Mouse (Mus musculus): ENCODE results near the gene Lgals3bp.

DNA sequence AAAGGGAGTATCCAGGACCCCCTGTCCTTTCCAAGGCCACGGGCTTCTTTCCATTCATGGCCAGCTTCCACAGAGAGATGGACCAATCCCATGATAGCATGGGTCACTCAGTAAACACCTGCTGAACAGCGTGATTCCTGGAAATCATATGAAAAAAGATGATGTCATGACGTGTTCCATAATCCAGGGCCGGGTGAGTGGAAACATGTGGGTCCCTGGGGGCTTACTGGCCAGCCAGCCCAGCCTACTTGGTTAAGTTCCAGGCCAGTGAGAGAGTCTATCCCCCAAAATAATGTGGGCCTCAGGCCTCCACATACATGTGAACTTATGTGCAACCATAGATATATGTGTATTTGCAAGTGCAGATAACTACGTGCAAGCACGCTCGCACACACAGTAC lies 30.0 kb downstream of the Lgals3bp start:
- TF ChIP-seq CTCF (IDR thresholded peaks at IDR 0.05; ENCODE audit: insufficient read depth, low read length): no peak
- TF ChIP-seq POLR2A (IDR thresholded peaks at IDR 0.05; ENCODE audit: borderline replicate concordance, extremely low read depth, low read depth, low read length): no peak
